Mouse (Mus musculus): ENCODE data around the gene Rhox4c.
"Not testable (repeated sequence)": the region's sequence is repeated elsewhere in the genome, so short reads cannot be mapped to it uniquely, and the experiment has no call there.

DNA sequence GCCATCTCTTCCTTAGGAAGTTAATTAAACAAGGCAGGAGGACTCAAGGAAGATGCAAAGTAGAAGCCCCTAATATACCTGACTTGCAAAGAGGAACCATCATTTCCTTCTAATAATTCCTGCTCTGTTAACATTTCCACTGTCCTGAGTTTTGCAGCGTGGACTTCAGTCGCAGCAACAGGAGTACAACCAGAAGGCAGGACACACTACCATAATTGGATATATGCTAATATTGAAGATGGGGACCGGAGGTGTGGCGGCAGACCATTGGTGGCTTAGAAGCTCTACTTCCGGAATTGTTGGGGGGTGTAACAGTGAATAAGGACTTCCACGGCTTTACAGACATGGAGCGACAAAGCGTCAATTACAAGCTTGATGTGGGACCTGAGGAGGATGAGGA is 50.0 kb downstream of the Rhox4c start, which contains the start of gene Rhox2e:
- TF ChIP-seq CTCF (IDR thresholded peaks at IDR 0.05; ENCODE audit: low read depth, low read length); TAL1 (conservative IDR thresholded peaks at IDR 0.05; ENCODE audit: low read depth, low read length): not testable (repeated sequence)
